Mouse (Mus musculus) telencephalon, adult 2 months (tissue): ENCODE measurements around the gene Ano2.

Experiments
- DNase-seq: peaks from one replicate; pipeline ENCODE4 v3.0.0-alpha.2; 2011; ENCODE audit warnings: low read depth, low spot score

Gene Ano2

DNA sequence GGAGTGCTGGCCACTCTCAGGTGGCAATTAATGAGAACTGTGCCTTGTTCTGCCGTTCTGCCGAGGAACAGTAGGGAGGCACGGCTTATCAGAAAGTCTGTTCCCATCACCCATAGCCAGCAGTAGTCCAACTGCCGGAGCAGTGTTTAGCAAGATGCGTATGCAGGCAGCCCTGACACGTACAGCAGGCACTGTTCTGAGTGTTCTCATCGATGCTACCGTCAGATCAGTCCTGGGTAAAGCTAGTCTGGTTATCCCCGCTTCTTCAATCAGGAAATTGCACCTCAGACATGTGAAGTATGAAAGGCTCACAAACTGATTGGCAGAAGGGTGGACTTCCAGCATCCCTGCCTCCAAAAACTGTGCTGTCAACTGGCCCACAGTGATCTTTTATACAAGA lies 224.2 kb downstream of the Ano2 start:
- DNase-seq, result no peak

DNA sequence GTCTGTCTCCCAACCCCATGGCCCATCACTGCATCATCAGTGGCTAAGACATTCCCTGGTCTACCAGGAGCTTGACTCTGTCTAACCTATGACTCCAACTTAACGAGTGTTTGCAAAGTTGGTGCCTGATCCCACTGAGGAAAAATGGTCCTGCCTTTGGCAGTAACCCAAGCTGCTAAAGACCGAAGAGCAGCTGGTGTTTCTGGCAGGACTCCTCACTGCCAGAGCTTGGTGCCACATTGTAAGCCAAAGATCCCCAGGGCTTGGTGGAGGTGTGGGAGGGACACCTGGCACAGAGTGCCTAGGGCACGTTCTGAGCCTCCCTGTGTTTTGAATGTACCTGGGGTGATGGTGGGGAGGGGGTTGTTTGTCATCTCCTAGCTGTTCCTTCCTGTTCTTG lies 232.5 kb downstream of the Ano2 start:
- DNase-seq, result no peak

DNA sequence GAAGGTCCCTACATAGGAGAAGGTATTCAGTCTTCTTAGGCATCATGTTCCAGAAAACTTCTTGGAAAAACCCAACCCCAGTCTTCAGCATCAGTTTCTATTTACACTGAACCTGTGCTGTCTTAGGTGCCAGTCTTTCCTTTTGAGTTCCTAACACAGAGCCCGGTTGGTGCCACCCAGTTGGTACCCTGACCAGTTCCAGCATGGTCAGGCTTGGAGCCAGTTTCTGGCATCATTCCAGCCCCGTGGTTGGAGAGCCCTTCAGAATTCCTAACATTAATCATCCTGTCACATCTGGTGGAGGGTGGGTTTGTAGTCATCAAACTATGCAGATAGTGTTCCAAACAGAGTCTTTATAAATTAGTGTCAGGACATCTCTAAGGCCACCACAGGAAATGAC lies 234.8 kb downstream of the Ano2 start:
- DNase-seq, result no peak

DNA sequence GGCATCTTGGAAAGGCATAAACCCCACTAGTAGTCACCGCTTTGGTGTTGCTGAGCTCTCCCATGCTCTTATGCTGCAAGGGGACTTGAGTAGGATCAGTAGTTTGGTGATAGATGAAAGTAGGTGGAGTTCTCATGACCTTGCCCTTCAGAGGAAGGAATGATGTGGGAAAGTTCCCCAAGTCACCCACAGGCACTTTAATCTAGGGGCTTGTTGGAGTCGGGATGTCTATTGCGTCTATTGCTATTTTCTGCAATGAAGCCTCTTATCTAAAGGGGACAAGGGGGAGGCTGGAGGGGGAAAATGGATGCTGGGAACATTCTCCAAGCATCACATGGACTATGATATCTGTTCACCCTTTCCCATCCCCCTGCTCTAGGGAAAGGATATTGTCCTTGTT lies 235.6 kb downstream of the Ano2 start:
- DNase-seq, result no peak

DNA sequence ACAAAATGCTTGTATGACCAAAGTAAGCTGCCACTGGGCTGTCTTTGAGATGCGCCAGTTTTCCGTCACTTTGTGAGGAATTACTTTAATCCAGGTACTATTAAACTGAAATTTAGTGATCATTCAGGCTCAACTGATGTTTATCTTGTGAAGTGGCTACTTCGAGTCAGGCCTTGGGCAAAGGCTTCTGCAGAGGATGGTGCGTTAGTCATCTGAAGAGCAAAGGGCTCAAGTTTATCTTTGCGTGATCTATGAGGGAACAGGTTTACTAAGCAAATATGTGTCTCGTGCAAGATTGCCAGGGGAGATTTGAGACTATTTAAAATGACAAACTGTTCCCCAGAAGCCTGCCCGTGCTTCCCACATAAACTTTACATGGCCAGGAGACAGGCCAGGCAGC lies 241.7 kb downstream of the Ano2 start:
- DNase-seq, result no peak

DNA sequence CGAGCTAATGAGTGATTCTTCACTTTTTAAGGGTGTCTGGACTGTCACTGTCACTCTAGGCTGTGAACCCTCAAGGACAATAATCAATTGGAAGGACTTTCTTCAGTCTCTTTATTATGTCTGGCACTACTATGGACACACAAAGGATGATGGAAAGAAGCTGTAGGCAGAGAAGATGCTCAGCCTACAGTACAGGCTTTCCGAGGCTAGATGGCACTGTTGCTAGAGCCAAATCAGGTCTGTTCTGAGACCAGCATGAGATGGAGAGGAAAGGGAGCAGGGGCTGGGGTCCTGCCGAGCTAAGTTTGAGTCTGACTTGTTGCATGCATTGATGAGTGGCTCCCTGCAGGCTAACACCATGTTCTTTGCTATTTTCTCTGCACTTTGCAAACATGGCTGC lies 264.7 kb downstream of the Ano2 start:
- no peak for DNase-seq

DNA sequence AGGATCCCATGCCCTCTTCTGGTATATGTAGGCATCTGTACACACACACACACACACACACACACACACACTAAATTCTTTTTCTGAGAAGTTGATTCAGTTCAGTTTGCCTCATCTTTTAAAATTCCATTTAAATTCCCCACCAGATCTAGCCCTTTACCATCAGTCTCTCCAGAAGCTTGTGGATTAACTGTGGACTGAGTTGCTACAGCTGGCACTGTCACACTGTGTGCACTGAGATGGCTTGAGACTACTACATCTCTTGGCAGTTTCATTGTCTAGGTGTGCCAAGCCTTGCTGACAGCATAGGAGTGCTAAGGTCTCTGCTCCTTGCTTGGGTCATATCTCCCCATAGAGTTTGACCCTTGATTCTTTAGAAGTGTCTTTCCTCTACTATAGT lies 283.3 kb downstream of the Ano2 start:
- DNase-seq, result no peak

DNA sequence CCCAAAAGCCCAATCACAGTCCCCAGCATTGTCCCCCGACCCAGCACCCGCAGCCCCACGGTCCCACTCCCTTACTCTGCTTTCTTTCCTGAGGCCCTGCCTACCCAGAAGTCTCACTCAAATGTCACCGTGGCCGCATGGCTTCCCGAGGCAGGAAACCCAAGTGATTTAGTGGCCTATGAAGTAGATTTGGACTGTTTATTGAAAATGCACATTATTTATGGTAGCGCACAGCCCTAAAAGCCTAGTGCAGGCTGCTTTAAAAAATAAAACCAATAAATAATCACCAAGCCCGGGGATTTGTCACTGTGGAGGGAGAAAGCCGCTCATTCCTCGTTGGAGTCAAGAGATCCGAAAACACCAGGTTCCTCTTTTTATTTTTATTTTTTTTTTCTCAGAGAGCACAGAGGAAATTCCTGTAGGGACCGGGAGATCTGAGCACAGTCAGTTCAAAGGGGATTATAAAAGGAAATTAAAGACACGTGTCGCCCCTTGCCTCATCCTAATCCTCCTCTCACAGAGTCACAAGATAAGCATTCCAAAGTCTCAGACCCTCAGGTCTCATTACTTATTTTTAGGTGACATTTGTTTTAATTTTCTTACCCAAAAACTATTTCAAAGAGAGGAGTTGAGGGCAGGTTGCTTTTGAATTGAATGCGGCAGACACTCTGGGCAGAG lies 285.7 kb downstream of the Ano2 start:
- DNase-seq, result no peak

DNA sequence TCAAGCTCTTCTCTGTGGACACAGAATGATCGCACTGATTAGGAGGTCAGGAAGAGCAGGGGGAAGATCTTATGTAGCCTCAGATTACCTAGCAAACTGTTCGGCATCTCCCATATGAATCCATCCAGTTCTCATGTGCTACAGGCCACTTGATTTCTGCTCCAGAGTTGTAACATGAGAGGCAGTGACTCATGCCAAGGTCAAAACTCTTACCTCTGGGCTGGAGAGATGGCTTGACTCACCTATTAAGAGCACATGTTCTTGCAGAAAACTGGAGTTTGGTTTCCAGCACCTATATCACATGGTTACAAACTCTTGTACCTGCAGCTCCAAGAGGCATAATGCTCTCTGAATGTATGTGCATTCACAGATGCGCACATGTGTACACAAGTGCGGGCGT lies 289.4 kb downstream of the Ano2 start:
- DNase-seq, result no peak

DNA sequence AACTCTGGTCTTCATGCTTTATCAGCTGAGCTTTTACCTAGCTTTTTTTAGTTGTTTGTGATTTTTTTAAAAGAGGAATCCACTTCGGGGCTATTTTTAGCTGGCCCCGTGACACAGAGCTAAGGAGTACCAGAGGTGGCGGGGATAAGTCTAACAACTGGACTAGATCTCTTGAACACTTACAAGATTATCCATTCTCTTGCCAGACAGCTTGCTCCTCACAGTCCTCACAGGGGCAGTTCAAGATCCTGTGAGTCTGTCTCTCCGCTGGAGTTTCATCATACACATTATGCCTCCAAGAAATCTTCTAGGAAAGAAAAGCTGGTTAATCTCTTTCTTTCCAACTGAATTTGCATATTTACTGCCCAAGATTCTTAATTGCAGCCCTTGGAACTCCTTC lies 293.8 kb downstream of the Ano2 start:
- no peak for DNase-seq

DNA sequence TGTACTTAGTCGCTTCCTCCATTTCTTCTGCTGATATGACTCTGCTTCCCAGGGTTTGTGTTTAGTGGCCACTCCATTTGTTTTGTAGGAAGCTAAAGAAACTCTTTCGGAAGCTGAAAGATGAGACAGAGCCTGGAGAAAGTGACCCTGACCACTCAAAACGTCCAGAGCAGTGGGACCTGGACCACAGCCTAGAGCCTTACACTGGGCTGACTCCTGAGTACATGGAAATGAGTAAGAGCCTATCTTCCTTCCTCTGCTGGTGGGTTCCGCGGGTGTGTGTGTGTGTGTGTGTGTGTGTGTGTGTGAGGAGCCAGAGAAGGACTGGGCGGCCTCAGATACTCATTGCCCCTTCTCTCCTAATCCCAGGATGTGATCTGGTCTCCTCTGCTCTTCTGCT lies 302.5 kb downstream of the Ano2 start:
- no peak for DNase-seq

DNA sequence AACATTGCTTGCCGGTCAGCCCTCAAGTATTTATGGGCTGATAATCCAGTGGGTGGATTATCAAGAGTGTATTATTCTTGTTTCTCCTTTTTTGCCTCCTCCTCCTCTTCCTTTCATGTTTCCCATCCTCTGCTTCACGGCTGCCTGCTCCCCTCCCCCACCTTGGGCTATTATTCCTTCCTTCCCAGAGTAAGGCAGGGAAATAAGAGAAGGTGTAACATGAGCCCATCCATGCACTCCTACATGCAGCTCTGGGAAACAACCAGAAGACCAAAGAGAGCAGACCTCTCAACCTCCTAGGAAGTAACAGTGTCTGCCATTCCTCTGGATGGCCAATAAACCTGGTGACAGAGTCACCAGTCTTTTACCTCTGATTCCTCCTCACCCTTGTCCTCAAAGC lies 311.6 kb downstream of the Ano2 start:
- no peak for DNase-seq

DNA sequence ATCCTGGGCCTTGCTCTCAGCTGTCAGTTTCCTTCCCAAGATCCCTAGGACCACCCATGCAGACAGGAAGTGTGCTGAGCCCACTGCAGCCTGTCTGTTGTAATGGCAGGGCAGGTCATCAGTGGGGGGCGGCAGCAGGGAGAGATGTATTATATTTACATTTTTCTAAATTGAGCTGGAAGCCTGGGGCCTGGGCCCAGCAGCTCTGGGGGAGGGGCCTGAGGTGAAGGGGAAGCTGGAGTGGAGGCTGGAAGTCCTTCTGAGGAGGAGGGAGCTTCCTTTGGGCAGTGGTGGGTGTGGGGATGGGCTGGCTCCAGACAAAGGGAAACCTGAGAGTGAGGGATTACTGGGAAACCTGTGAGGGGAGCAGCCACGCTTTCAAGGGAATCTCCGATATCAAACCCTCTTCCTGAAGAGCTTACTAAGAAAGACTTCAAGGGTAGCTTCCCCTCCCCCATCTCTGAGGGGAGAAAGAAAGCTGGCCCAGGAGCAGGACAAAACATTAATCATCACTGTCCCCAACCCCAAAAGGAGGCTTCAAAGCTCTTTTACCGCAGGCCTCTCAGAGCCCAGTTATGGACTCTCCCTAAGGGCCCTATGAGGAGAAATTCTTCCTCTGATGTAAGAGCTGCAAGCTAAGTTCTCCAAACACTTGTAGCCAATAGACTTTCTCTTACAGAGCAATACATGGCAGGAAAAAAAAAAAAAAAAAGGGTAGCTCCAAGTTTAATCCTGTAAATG lies 313.0 kb downstream of the Ano2 start:
- DNase-seq, result no peak

DNA sequence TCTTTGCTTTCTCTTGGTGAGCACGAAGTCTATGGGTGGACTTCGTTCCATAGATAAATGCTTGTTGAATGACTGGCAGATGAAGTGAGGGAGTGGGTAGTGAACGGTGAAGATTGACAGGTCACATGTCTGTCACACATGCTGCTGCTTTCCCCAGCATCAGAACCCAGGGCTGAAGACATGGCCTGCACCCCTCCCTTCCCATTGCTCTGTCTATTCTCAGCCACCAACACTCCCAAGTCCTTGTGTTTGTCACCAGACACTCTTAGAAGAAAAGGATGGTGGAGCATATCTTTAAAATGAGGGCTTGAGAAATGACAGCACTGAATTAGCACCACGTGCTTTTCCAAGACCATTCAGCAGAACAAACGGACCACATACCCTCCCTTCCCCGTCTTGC lies 316.4 kb downstream of the Ano2 start:
- no peak for DNase-seq

DNA sequence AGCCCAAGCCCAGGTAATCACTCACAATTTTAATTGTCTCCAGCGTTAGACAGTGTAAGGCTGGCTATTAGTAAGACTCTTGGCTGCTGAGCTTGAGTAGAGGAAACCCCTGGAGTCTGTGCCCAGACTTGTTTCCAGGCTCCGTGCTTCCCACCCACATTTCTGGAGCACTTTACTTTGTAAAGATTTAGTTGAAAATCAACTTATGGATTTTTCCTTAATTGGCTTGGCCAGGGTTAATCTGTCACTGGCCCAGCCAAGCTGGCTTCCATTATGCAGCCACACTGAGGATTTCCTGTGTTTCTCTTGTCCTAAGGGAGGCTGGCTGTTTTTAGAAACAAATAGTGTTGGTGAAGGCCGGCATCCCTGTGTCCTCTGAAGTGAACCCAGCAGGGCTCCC lies 318.9 kb downstream of the Ano2 start:
- no peak for DNase-seq

DNA sequence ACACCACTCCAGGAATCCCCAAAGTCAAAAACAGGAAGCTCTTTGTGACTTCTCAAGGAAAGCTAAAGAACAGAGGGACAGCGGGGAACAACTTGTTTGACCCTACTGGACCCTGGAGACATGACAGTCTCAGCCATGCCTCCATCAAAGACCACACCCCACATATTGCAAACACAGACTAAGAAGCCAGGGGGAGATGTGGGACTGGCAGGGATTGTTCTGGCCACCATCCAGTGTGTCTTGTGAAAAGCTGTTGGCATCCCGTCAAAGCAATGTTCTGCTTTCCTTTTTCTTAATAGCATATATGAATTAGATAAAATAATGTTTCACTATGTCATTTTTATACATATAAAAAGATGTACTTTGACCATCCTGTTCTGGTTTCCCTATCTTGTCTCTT lies 326.8 kb downstream of the Ano2 start:
- no peak for DNase-seq

DNA sequence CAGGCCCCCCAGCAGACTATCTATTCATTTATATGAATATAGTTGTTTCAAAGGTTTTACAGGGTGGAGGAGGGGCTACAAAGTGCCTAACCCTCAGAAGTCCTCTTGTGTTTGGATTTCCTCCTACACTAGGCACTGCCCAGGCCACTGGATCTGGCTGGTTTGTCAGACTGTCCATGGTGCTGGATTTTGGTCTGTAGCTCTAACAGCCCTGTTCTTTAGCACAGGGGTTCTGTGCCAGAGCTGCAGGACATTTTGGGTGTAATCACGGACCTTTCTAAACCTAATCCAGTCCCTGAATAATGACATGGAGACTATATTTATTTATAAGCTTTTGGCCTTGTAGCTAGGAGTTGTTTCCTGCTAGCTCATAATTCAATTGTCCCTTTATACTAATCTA lies 328.2 kb downstream of the Ano2 start:
- DNase-seq, result no peak

DNA sequence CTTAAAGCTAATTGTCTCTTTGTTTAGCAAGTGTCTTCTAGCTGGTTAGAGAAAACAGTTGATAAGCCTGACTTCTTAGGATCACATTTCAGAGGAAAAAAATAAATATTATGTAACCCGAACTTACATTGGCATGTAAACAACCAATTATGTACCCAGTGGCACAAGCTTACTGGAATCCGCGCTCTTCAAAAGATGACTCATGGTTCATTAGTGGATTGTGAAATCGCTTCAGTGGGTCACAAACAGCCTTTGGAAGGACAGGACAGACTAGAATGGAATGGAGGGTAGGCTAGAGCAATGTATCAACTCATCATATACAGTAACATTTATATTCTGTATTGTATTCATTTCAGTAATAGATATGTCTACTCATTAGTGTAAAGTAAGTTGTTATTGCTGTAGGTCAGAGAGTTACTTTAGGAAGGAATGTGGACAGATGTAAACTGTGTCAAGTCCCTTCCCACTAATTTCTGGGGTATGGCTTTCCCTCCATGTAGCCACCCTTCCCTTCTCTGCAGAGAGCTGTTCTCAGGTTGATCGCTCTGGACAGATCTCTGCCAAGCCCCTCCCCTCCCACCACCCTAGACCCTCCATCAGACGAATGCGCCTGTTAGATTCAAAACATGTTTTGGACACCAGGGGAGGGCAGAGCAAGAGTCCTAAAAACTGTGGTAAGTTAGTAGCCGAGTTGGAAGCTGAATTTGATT lies 343.6 kb downstream of the Ano2 start:
- no peak for DNase-seq

DNA sequence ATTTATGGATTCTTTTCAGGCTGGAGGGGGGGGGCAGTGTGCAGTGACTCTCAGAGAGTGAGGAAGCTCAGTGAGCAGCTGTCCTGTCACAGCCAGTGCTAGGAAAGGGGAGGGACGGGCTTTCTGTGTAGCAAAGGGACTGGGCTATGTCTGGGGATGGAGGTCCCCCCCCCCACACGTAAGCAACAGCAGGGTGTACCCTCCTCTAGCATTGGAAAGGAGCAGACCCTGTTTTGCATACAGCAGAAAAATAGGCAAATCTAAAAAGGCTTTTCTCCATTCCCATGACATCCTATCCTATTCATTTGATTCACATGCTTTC lies 344.1 kb downstream of the Ano2 start:
- no peak for DNase-seq

DNA sequence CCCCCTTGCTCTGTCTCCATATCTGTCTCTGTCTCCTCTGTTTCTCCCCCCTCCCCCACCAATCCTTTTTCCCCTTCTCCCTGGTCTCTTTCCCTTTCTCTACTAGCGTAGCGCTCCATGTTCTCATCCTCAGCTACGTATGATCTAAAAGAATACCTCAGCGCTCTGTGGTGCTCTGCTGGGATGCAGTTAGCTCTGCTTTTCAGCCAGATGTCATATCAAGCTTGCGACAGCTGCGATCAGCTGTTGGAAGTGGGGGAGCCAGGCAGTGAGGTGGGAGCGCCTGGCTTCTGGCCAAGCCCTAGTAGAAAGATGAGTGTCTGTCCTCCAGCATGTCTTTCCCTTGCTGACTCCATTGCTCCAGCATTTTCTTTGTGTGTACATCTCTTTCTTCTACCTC lies 344.5 kb downstream of the Ano2 start:
- no peak for DNase-seq

DNA sequence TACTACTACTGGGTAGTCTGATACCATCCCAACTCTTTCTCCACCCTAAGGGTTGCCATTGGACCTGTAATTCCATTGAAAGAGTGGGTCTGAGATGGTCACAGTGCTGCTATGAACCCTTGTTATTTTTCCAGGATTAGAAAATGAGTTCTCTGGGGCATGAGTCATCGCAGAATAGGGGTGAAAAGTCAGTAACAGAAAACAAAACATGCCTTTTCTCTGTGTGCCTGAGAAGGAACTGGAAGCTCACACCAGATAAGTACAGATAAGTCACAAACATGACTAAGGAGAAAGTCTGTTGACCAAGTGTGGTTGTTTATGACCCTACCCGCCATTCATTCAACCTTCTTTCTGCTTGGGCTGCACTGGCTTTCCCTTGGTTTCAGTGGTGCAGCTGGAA lies 345.4 kb downstream of the Ano2 start:
- no peak for DNase-seq

DNA sequence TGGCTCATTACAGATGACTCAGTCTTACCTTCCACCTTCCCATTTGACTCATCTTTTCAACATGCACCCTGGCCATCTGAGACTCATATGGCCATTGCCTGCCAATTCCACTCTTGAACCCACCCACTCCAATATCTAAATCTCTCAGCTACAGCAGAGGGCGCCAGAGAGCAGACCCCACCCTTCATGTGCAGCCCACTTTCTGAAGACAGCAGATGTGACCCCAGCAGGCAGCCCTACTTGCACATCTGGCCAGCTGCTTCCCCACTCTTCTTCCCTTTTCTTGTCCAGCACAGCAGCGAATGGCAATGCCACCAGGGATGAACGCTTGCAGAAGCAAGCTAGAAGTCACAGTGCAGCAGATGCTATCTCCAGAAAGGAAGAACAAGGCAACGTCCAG lies 355.7 kb downstream of the Ano2 start:
- no peak for DNase-seq

DNA sequence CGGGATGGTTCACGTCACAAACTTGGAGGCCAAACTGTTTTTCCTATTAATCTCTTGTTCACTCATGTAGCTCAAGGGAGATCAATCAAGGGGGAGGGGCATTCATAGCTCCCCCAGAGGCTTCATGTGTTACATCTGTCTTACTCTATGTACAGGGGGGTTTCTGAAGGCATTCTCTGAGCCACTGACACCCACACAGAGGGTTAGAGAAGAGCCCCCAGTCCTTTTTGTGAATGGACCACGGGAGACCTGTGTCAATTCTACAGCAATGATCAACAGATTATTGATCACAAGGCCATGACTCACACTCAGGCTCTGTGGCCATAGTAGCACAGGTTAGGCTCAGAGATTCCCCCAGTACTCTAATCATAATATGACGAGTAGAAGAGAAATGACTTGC lies 358.0 kb downstream of the Ano2 start:
- DNase-seq, result no peak
